Mouse (Mus musculus) MEL (cell line): Measurements from ENCODE around the gene Lrrc4c. TPM values are rescaled to one million over a fixed set of nuclear protein-coding genes. Genes with fewer than 3 reads are reported as not detected.

Source experiments
- DNase-seq: peaks from one replicate; pipeline ENCODE4 v3.0.0; 2011; ENCODE audit warnings: low read depth, low spot score
- H3K27ac ChIP-seq: 2 replicates; pipeline ENCODE4 v1.5.1; 2012; ENCODE audit warnings: low read depth, mild to moderate bottlenecking, control low read depth, low read length, moderate library complexity; ENCODE audit not compliant: control insufficient read depth
- H3K27me3 ChIP-seq, 2 experiments: fragments of 150-350 bp in 1 of 2; sonication (generic) in 1 of 2; 2 replicates each; pipeline ENCODE4 v1.6.1; 2012; ENCODE audit warnings: low read length in 2 of 2, mild to moderate bottlenecking in 2 of 2, improper control_type of control experiment in 1 of 2, moderate library complexity in 1 of 2; ENCODE audit not compliant: insufficient read depth in 2 of 2, control insufficient read depth in 1 of 2
- H3K36me3 ChIP-seq, 2 experiments: 2 replicates each; pipeline ENCODE4 v1.6.1; 2012 to 2014; ENCODE audit warnings: low read length in 2 of 2, improper control_type of control experiment in 1 of 2, inconsistent platforms in 1 of 2, mild to moderate bottlenecking in 1 of 2; ENCODE audit not compliant: insufficient read depth in 2 of 2, control insufficient read depth in 1 of 2
- H3K4me1 ChIP-seq, 2 experiments: fragments of 150-350 bp in 1 of 2; sonication (generic) in 1 of 2; 2 replicates each; pipeline ENCODE4 v1.6.1; 2012; ENCODE audit warnings: low read length in 2 of 2, improper control_type of control experiment in 1 of 2, mild to moderate bottlenecking in 1 of 2; ENCODE audit not compliant: insufficient read depth in 2 of 2, control insufficient read depth in 1 of 2
- H3K4me3 ChIP-seq, 2 experiments: fragments of 150-350 bp in 1 of 2; sonication (generic) in 1 of 2; 2 replicates each; pipeline ENCODE4 v1.5.1; 2012; ENCODE audit warnings: low read depth in 2 of 2, low read length in 2 of 2, mild to moderate bottlenecking in 2 of 2, moderate library complexity in 2 of 2, control low read depth in 1 of 2, improper control_type of control experiment in 1 of 2; ENCODE audit not compliant: control insufficient read depth in 1 of 2, insufficient read depth in 1 of 2
- H3K79me2 ChIP-seq: 2 replicates; pipeline ENCODE4 v1.6.1; 2012; ENCODE audit warnings: mild to moderate bottlenecking, low read length, moderate library complexity; ENCODE audit not compliant: control insufficient read depth, poor library complexity, insufficient read depth
- H3K9ac ChIP-seq: 2 replicates; pipeline ENCODE4 v1.6.1; 2012; ENCODE audit warnings: low read depth, mild to moderate bottlenecking, control low read depth, low read length, moderate library complexity; ENCODE audit not compliant: control insufficient read depth, poor library complexity, severe bottlenecking
- H3K9me3 ChIP-seq: fragments of 150-350 bp; sonication (generic); replicated peaks from 2 replicates; pipeline ENCODE4 v1.6.1; 2012; ENCODE audit warnings: mild to moderate bottlenecking, low read length, improper control_type of control experiment, moderate library complexity; ENCODE audit not compliant: insufficient read depth
- EP300 ChIP-seq, 2 experiments: IDR thresholded peaks; 2 replicates each; pipeline ENCODE4 v1.6.1; 2011; ENCODE audit warnings: improper control_type of control experiment in 2 of 2, low read length in 2 of 2, low read depth in 1 of 2, mild to moderate bottlenecking in 1 of 2
- ETS1 ChIP-seq: IDR thresholded peaks from 2 replicates; pipeline ENCODE4 v1.6.1; 2012; ENCODE audit warnings: low read depth, mild to moderate bottlenecking, inconsistent platforms, low read length, improper control_type of control experiment, moderate library complexity
- GABPA ChIP-seq: IDR thresholded peaks from 2 replicates; pipeline ENCODE4 v1.6.1; 2012; ENCODE audit warnings: low read depth, mild to moderate bottlenecking, inconsistent platforms, low read length, improper control_type of control experiment, moderate library complexity
- HCFC1 ChIP-seq: IDR thresholded peaks from 2 replicates; pipeline ENCODE4 v1.6.1; 2012; ENCODE audit warnings: low read depth, mild to moderate bottlenecking, inconsistent platforms, low read length, improper control_type of control experiment, moderate library complexity
- JUND ChIP-seq: IDR thresholded peaks from 2 replicates; pipeline ENCODE4 v1.6.1; 2011; ENCODE audit warnings: low read depth, mild to moderate bottlenecking, improper control_type of control experiment, low read length
- KAT2A ChIP-seq: conservative IDR thresholded peaks from 2 replicates; pipeline ENCODE4 v1.6.1; 2012; ENCODE audit warnings: low read depth, low read length, improper control_type of control experiment, inconsistent platforms
- MAX ChIP-seq: IDR thresholded peaks from 2 replicates; pipeline ENCODE4 v1.6.1; 2011; ENCODE audit warnings: low read length, improper control_type of control experiment
- MAZ ChIP-seq: IDR thresholded peaks from 2 replicates; pipeline ENCODE4 v1.6.1; 2012; ENCODE audit warnings: low read depth, mild to moderate bottlenecking, inconsistent platforms, low read length, improper control_type of control experiment
- MYB ChIP-seq: IDR thresholded peaks from 2 replicates; pipeline ENCODE4 v1.6.1; 2011; ENCODE audit warnings: mild to moderate bottlenecking, low read depth, low read length, improper control_type of control experiment
- MYC ChIP-seq: IDR thresholded peaks from 2 replicates; pipeline ENCODE4 v1.6.1; 2011; ENCODE audit warnings: low read depth, mild to moderate bottlenecking, low read length, improper control_type of control experiment, moderate library complexity
- NELFE ChIP-seq: IDR thresholded peaks from 2 replicates; pipeline ENCODE4 v1.6.1; 2011; ENCODE audit warnings: low read depth, low read length, improper control_type of control experiment
- NRF1 ChIP-seq: IDR thresholded peaks from 2 replicates; pipeline ENCODE4 v1.6.1; 2014; ENCODE audit warnings: low read depth, mild to moderate bottlenecking, inconsistent platforms, low read length, improper control_type of control experiment, moderate library complexity; ENCODE audit not compliant: poor library complexity, insufficient read depth, severe bottlenecking
- POLR2A ChIP-seq, 2 experiments: IDR thresholded peaks; 2 replicates each; pipeline ENCODE4 v1.6.1; 2011 to 2012; ENCODE audit warnings: low read length in 2 of 2, mild to moderate bottlenecking in 2 of 2, control low read depth in 1 of 2, improper control_type of control experiment in 1 of 2, low read depth in 1 of 2, moderate library complexity in 1 of 2; ENCODE audit not compliant: control insufficient read depth in 1 of 2, insufficient read depth in 1 of 2, poor library complexity in 1 of 2
- POLR2AphosphoS2 ChIP-seq: IDR thresholded peaks from 2 replicates; pipeline ENCODE4 v1.6.1; 2011; ENCODE audit warnings: low read length, improper control_type of control experiment
- POLR2AphosphoS5 ChIP-seq: IDR thresholded peaks from 2 replicates; pipeline ENCODE4 v1.6.1; 2012; ENCODE audit warnings: low read depth, borderline replicate concordance, mild to moderate bottlenecking, inconsistent platforms, low read length, moderate library complexity, mixed read lengths
- SMC3 ChIP-seq: IDR thresholded peaks from 2 replicates; pipeline ENCODE4 v1.6.1; 2011; ENCODE audit warnings: low read depth, low read length, improper control_type of control experiment
- TBP ChIP-seq: IDR thresholded peaks from 2 replicates; pipeline ENCODE4 v1.8.0; 2011; ENCODE audit warnings: low read depth, low read length, improper control_type of control experiment
- UBTF ChIP-seq: IDR thresholded peaks from 2 replicates; pipeline ENCODE4 v1.6.1; 2012; ENCODE audit warnings: low read depth, mild to moderate bottlenecking, inconsistent platforms, low read length, improper control_type of control experiment, moderate library complexity, borderline replicate concordance; ENCODE audit not compliant: insufficient read depth
- USF1 ChIP-seq: IDR thresholded peaks from 2 replicates; pipeline ENCODE4 v1.6.1; 2014; ENCODE audit warnings: low read depth, mild to moderate bottlenecking, inconsistent platforms, low read length, improper control_type of control experiment, moderate library complexity
- ZKSCAN1 ChIP-seq: IDR thresholded peaks from 2 replicates; pipeline ENCODE4 v1.6.1; 2012; ENCODE audit warnings: low read depth, mild to moderate bottlenecking, inconsistent platforms, low read length, improper control_type of control experiment, moderate library complexity
- ZMIZ1 ChIP-seq: IDR thresholded peaks from 2 replicates; pipeline ENCODE4 v1.6.1; 2012; ENCODE audit warnings: low read depth, mild to moderate bottlenecking, inconsistent platforms, low read length, improper control_type of control experiment, moderate library complexity
- polyA plus RNA-seq, 2 experiments: library from polyadenylated mRNA; stranded (reverse) in 1 of 2; unstranded in 1 of 2; fragments of >175 nt in 1 of 2; fragments of >200 nt in 1 of 2; gene quantifications; 2 replicates each; pipeline versions ENCODE4 v1.2.1 to v1.2.4; 2012; ENCODE audit warnings: low replicate concordance in 2 of 2, low read depth in 1 of 2; ENCODE audit not compliant: insufficient read length in 2 of 2, insufficient read depth in 1 of 2, missing spikeins in 1 of 2
- total RNA-seq: library from RNA; depleted of rRNA; stranded (reverse); fragments of 300-350 nt; gene quantifications from 2 replicates; pipeline ENCODE4 v1.2.3, GENCODE M21; 2012

The Lrrc4c gene
- total and polyA plus RNA-seq, 3 experiments: not detected

DNA sequence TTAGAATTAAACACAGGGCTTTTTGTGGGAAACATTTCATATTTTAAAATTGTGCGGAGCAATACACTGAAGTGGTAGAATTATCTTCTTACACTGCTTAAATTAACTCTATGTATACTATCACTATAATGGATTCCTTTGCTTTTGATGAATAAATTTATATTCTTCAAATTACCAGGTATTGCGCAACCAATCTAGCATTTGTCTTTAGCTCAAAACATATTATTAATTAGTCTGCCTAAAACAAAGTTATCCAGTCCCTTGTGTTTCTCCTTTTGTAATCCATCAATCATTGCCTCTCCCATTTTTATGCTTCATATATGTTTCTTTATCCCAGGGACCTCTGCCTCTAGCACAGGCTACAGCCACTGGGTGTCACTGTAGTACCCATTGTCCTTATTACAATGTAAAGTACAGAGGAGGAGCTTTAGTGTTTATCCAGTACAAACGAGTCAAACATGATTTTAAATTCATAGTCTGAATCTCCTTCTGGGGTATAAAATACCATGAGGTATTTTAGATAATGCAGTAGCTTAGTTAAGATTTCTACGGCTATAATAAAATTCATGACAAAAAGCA is 389.9 kb downstream of the Lrrc4c start:
- H3K27me3 ChIP-seq: no peaks in the 10 kb centered on the region
- H3K4me3 ChIP-seq: no peak overlapping the region

DNA sequence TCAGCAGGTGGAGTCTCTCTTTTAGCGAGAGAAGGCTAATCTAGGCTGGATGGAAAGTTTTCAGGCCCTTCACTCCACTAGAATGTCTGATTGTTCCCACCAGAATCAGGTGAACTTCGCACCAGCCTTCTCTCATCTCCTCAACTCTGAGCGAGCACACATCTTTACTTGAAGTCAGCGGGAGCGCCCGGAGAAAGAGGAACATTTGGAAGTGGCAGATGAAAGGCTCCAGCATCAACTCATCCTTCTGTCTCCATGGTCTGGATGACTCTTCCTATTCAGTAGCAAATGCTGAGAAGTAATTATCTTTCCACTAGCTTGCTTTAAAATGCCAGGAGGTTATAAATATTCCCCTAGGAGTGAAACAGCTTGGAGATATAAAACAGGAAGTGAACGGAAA is 396.6 kb downstream of the Lrrc4c start:
- no peak overlapping the region for H3K9ac ChIP-seq
- H3K36me3 ChIP-seq: no peaks in the 10 kb centered on the region
- H3K79me2 ChIP-seq: no peaks in the 10 kb centered on the region
- DNase-seq: no peak
- no peaks in the 10 kb centered on the region for H3K27me3 ChIP-seq
- H3K27ac ChIP-seq: no peak overlapping the region
- no peaks in the 10 kb centered on the region for H3K4me1 ChIP-seq
- TF ChIP-seq MYC (no peak), HCFC1 (no peak), NRF1 (no peak), USF1 (no peak), MAX (no peak), POLR2AphosphoS5 (no peak), TBP (no peak), ZKSCAN1 (no peak), EP300 (IDR thresholded peaks at IDR 0.05; ENCODE audit: low read depth in 1 of 2, low read length in 2 of 2) (no peak), GABPA (no peak), POLR2AphosphoS2 (no peak), NELFE (no peak), MYB (no peak), POLR2A (IDR thresholded peaks at IDR 0.05; ENCODE audit: control insufficient read depth in 1 of 2, insufficient read depth in 1 of 2, low read depth in 1 of 2, low read length in 2 of 2, poor library complexity in 1 of 2) (no peak), MAZ (no peak), JUND (no peak), KAT2A (no peak), UBTF (no peak), ETS1 (no peak), ZMIZ1 (no peak)
- H3K4me3 ChIP-seq: no peak overlapping the region
- H3K9me3 ChIP-seq: no peaks in the 10 kb centered on the region

More for the DNA sequence above, 389.9 kb downstream of the Lrrc4c start:
- H3K9me3 ChIP-seq: no peaks in the 10 kb centered on the region
- no peaks in the 10 kb centered on the region for H3K79me2 ChIP-seq
- H3K36me3 ChIP-seq: no peaks in the 10 kb centered on the region
- no peak overlapping the region for H3K27ac ChIP-seq
- H3K9ac ChIP-seq: no peak overlapping the region
- H3K4me1 ChIP-seq: no peaks in the 10 kb centered on the region
- peak; percentile 6; the same call in 1 of the 2 replicates for TF ChIP-seq SMC3
- no peak for TF ChIP-seq MAX
- no peak for DNase-seq
